Mouse (Mus musculus) midbrain, postnatal 0 days (tissue): ENCODE measurements around the gene Slc36a3. TPM values are rescaled to one million over a fixed set of nuclear protein-coding genes. Genes with fewer than 3 reads are reported as not detected.

Source experiments
- ATAC-seq: fragments of 200-750 bp; cut with Nextera tagmentation; 2 replicates; pipeline ENCODE4 v1.8.0; 2017; ENCODE audit warnings: moderate number of reproducible peaks, mild to moderate bottlenecking, moderate TSS enrichment, moderate library complexity; ENCODE audit not compliant: low FRiP score
- DNase-seq: peaks from one replicate; pipeline ENCODE4 v3.0.0-alpha.2; 2015; ENCODE audit warnings: low spot score
- H3K27ac ChIP-seq: fragments of 300-500 bp; sonication (generic); 2 replicates; pipeline ENCODE4 v1.5.1; 2014; ENCODE audit warnings: low read depth, mild to moderate bottlenecking, low read length, mixed read lengths
- H3K27me3 ChIP-seq: fragments of 300-500 bp; sonication (generic); 2 replicates; pipeline ENCODE4 v1.6.1; 2014; ENCODE audit warnings: low read length, control low read depth, mixed read lengths; ENCODE audit not compliant: insufficient read depth
- H3K36me3 ChIP-seq: fragments of 300-500 bp; sonication (generic); 2 replicates; pipeline ENCODE4 v1.6.1; 2014; ENCODE audit warnings: low read length, control low read depth, mixed read lengths; ENCODE audit not compliant: insufficient read depth
- H3K4me1 ChIP-seq: fragments of 300-500 bp; sonication (generic); 2 replicates; pipeline ENCODE4 v1.6.1; 2014; ENCODE audit warnings: mild to moderate bottlenecking, control low read depth, antibody characterized with exemption, low read length, mixed read lengths; ENCODE audit not compliant: insufficient read depth
- H3K4me2 ChIP-seq: fragments of 300-500 bp; sonication (generic); 2 replicates; pipeline ENCODE4 v1.6.1; 2014; ENCODE audit warnings: low read depth, mild to moderate bottlenecking, low read length, mixed read lengths; ENCODE audit not compliant: poor library complexity, severe bottlenecking
- H3K4me3 ChIP-seq: fragments of 300-500 bp; sonication (generic); 2 replicates; pipeline ENCODE4 v1.5.1; 2014; ENCODE audit warnings: low read depth, mild to moderate bottlenecking, low read length, moderate library complexity
- H3K9ac ChIP-seq: fragments of 300-500 bp; sonication (generic); replicated peaks from 2 replicates; pipeline ENCODE4 v1.6.1; 2014; ENCODE audit warnings: mild to moderate bottlenecking, low read length, moderate library complexity, mixed read lengths; ENCODE audit not compliant: poor library complexity, severe bottlenecking
- H3K9me3 ChIP-seq: fragments of 300-500 bp; sonication (generic); 2 replicates; pipeline ENCODE4 v1.6.1; 2016; ENCODE audit warnings: low read length, control low read depth
- CTCF ChIP-seq: IDR thresholded peaks from 2 replicates; pipeline ENCODE4 v1.5.1; 2016; ENCODE audit warnings: antibody characterized with exemption, mild to moderate bottlenecking
- WGBS: fragments of 180-500 bp; shearing (Covaris S2); extraction: QIAGEN DNeasy Blood & Tissue Kit; methylation state at CpG from one replicate; pipeline ENCODE4 v1.1.7; 2014; 5-methylcytosine and 5-hydroxymethylcytosine counted together
- polyA plus RNA-seq: library from polyadenylated mRNA; unstranded; fragments of >200 nt; fragmentation: Nextera tagmentation; extraction: Ambion mirVana; gene quantifications from 2 replicates; pipeline ENCODE4 v1.2.1, GENCODE M21; 2015
- total RNA-seq: library from RNA; depleted of rRNA; stranded (reverse); fragments of >200 nt; gene quantifications from 2 replicates; pipeline ENCODE4 v1.2.3, GENCODE M21; 2014

The Slc36a3 gene
- total and polyA plus RNA-seq, 2 experiments from 2014 or later, result not detected

- WGBS, result 77% methylated on average over 7 of the region's 7 CpGs
- H3K27me3 ChIP-seq, result no peaks in the 10 kb centered on the region
- no peak overlapping the region for H3K27ac ChIP-seq
- H3K4me3 ChIP-seq, result no peak overlapping the region
- DNase-seq (peak; percentile 2), ATAC-seq (no peak)
- no peak overlapping the region for H3K4me2 ChIP-seq
- H3K36me3 ChIP-seq, result peaks cover 10% of the 10 kb centered on the region; the same call in 1 of the 2 replicates
- H3K9me3 ChIP-seq, result no peaks in the 10 kb centered on the region
- H3K4me1 ChIP-seq, result no peaks in the 10 kb centered on the region
- TF ChIP-seq CTCF, result no peak
- H3K9ac ChIP-seq, result no peak overlapping the region
Measured at GRCm38 (mm10) chr11:55113209-55113860, 38.2 kb downstream of the Slc36a3 start.

- no peak for DNase-seq
- Histone ChIP-seq H3K36me3 (peaks cover 26% of the 10 kb centered on the region), H3K27ac (no peak overlapping the region), H3K4me2 (no peak overlapping the region), H3K27me3 (no peaks in the 10 kb centered on the region), H3K9me3 (no peaks in the 10 kb centered on the region), H3K4me3 (no peak overlapping the region), H3K9ac (no peak overlapping the region), H3K4me1 (no peaks in the 10 kb centered on the region)
- 83% methylated on average over 7 of the region's 7 CpGs for WGBS
- no peak for TF ChIP-seq CTCF
- ATAC-seq, result no peak
Measured at GRCm38 (mm10) chr11:55110566-55111169, 40.8 kb downstream of the Slc36a3 start.

DNA sequence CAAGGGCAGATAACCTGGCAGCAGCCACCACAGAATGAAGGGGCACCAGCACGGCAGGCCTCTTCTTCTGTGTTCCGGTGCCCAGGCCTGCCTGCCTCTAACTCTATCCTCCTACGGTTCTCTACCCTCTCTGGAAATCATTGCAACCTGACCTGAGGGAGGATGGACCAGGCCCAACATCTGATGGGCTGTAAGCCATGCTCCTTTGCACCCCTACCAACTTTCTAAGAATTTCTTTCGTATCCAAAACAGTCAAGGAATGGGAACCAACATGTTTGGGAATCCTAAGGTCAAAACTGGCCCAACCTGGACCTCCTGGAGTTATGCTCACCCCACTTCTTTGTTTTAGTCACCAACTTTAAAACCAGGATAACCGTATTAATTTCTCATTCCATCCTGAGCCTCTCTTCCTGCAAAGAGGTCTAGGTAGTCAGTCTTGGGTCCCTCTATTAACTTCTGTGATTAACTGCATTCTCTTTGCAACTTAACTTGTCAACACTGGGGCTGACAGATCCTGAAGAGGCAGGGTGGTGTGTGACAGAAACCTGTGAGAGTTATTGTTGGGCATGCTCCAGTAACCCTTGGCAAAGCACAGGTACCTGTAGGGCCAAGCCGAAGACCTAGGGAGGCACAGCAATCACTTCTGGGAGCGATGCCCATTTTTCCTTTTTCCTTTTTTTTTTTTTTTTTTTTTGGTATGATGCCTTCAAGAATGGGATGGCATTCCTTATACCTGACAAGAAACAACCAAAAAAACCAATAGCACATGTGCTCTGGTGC, 41.8 kb downstream of the Slc36a3 start:
- DNase-seq (no peak), ATAC-seq (no peak)
- TF ChIP-seq CTCF, result no peak
- WGBS, result 89% methylated on average over 7 of the region's 7 CpGs
- Histone ChIP-seq H3K4me1 (no peaks in the 10 kb centered on the region), H3K9ac (no peak overlapping the region), H3K9me3 (no peaks in the 10 kb centered on the region), H3K27ac (no peak overlapping the region), H3K4me2 (no peak overlapping the region), H3K27me3 (no peaks in the 10 kb centered on the region), H3K36me3 (peaks cover 28% of the 10 kb centered on the region), H3K4me3 (no peak overlapping the region)

- Histone ChIP-seq H3K27ac (no peak overlapping the region), H3K9ac (no peak overlapping the region), H3K4me1 (no peaks in the 10 kb centered on the region), H3K27me3 (no peaks in the 10 kb centered on the region), H3K4me3 (no peak overlapping the region), H3K4me2 (no peak overlapping the region), H3K36me3 (peaks cover 39% of the 10 kb centered on the region), H3K9me3 (no peaks in the 10 kb centered on the region)
- TF ChIP-seq CTCF, result no peak
- ATAC-seq, result no peak
- 96% methylated on average over 1 of the region's 1 CpGs for WGBS
- DNase-seq, result no peak
Measured at GRCm38 (mm10) chr11:55106636-55107035, 44.9 kb downstream of the Slc36a3 start.

GRCm38 (mm10) chr11:55105389-55105788, 46.1 kb downstream of the Slc36a3 start:
- no peak overlapping the region for H3K9ac ChIP-seq
- no peak overlapping the region for H3K27ac ChIP-seq
- DNase-seq (no peak), ATAC-seq (no peak)
- no peaks in the 10 kb centered on the region for H3K9me3 ChIP-seq
- no peaks in the 10 kb centered on the region for H3K4me1 ChIP-seq
- H3K4me2 ChIP-seq, result no peak overlapping the region
- 85% methylated on average over 4 of the region's 4 CpGs for WGBS
- peaks cover 39% of the 10 kb centered on the region for H3K36me3 ChIP-seq
- no peaks in the 10 kb centered on the region for H3K27me3 ChIP-seq
- TF ChIP-seq CTCF, result no peak
- no peak overlapping the region for H3K4me3 ChIP-seq

- Histone ChIP-seq H3K9ac (no peak overlapping the region), H3K36me3 (peaks cover 28% of the 10 kb centered on the region), H3K27me3 (no peaks in the 10 kb centered on the region), H3K4me1 (peaks cover 4% of the 10 kb centered on the region; the same call in 1 of the 2 replicates), H3K27ac (no peak overlapping the region), H3K4me2 (no peak overlapping the region), H3K4me3 (no peak overlapping the region), H3K9me3 (no peaks in the 10 kb centered on the region)
- DNase-seq, result peak; percentile 46
- WGBS, result 48% methylated on average over 3 of the region's 3 CpGs
- TF ChIP-seq CTCF, result no peak
- ATAC-seq, result no peak
Measured at GRCm38 (mm10) chr11:55103229-55103628, 48.3 kb downstream of the Slc36a3 start.
